Mouse (Mus musculus): ENCODE results near the gene Mcemp1.

Mcemp1 gene

GRCm38 (mm10) chr8:3665507-3665906 is at the start of gene Mcemp1:
Mcemp1 (plus strand) TSS chr8:3665754.
- DNase-seq: no peak

- DNase-seq: peak; percentile 100
These were observed 44.2 kb upstream of the Mcemp1 start, which contains the start of the genes Xab2 and Pet100 for GRCm38 (mm10) chr8:3621199-3621970. Xab2 (minus strand) TSS chr8:3621316. Pet100 (plus strand) TSS chr8:3621548.

GRCm38 (mm10) chr8:3622119-3622518 is 43.4 kb upstream of the Mcemp1 start:
- no peak for DNase-seq

- no peak for DNase-seq
These were observed 40.1 kb upstream of the Mcemp1 start, which contains the start of gene Pcp2 for GRCm38 (mm10) chr8:3625445-3625844. Pcp2 (minus strand) TSS chr8:3625545.

- no peak for DNase-seq
These were observed 38.6 kb upstream of the Mcemp1 start for GRCm38 (mm10) chr8:3626971-3627370.

GRCm38 (mm10) chr8:3628014-3628413 is 37.5 kb upstream of the Mcemp1 start:
- no peak for DNase-seq

GRCm38 (mm10) chr8:3630647-3631477 is 34.7 kb upstream of the Mcemp1 start, which contains the start of gene Stxbp2:
Stxbp2 (plus strand) TSS chr8:3630955.
- DNase-seq: peak; percentile 78

- no peak for DNase-seq
These were observed 34.1 kb upstream of the Mcemp1 start for GRCm38 (mm10) chr8:3631478-3631875.

GRCm38 (mm10) chr8:3645804-3646203 is 19.8 kb upstream of the Mcemp1 start:
- DNase-seq: peak; percentile 45

GRCm38 (mm10) chr8:3646824-3647531 is 18.6 kb upstream of the Mcemp1 start:
- no peak for DNase-seq

- no peak for DNase-seq
These were observed 18.0 kb upstream of the Mcemp1 start for GRCm38 (mm10) chr8:3647561-3647960.

GRCm38 (mm10) chr8:3648268-3648667 is 17.3 kb upstream of the Mcemp1 start:
- DNase-seq: no peak

- no peak for DNase-seq
These were observed 16.6 kb upstream of the Mcemp1 start for GRCm38 (mm10) chr8:3648990-3649389.

- DNase-seq: no peak
These were observed 12.7 kb upstream of the Mcemp1 start for GRCm38 (mm10) chr8:3652845-3653244.

GRCm38 (mm10) chr8:3654726-3655508 is 10.6 kb upstream of the Mcemp1 start:
- DNase-seq: no peak

GRCm38 (mm10) chr8:3655526-3655925 is 10.0 kb upstream of the Mcemp1 start, which contains the start of gene Retn:
Retn (plus strand) TSS chr8:3655770.
- no peak for DNase-seq

GRCm38 (mm10) chr8:3656725-3657381 is 8.7 kb upstream of the Mcemp1 start:
- DNase-seq: no peak

GRCm38 (mm10) chr8:3660889-3661288 is 4.7 kb upstream of the Mcemp1 start:
- DNase-seq: no peak

GRCm38 (mm10) chr8:3664405-3664804 is 1.1 kb upstream of the Mcemp1 start:
- no peak for DNase-seq

GRCm38 (mm10) chr8:3670388-3670787 is 4.8 kb downstream of the Mcemp1 start:
- DNase-seq: no peak

- DNase-seq: peak; percentile 87
These were observed 6.5 kb downstream of the Mcemp1 start, which contains the start of gene Fcor for GRCm38 (mm10) chr8:3671980-3672491. Fcor (minus strand) TSS chr8:3672362.
